Mouse (Mus musculus) cerebellum, postnatal 4 days (tissue): ENCODE measurements around the gene Esp3.
"Not testable (repeated sequence)": the region's sequence is repeated elsewhere in the genome, so short reads cannot be mapped to it uniquely, and the experiment has no call there.

Source experiments
- DNase-seq, 2 experiments: peaks; one replicate each; pipeline ENCODE4 v3.0.0; 2022; ENCODE audit warnings: low spot score in 2 of 2, mixed read lengths in 1 of 2

Gene Esp3

GRCm38 (mm10) chr17:40631775-40632174 lies at the start of gene Esp3:
Gene Esp3 (plus strand): TSS chr17:40632075.
- DNase-seq, result not testable (repeated sequence)

- not testable (repeated sequence) for DNase-seq
Measured at GRCm38 (mm10) chr17:40583906-40584305, 48.0 kb upstream of the Esp3 start.

DNA sequence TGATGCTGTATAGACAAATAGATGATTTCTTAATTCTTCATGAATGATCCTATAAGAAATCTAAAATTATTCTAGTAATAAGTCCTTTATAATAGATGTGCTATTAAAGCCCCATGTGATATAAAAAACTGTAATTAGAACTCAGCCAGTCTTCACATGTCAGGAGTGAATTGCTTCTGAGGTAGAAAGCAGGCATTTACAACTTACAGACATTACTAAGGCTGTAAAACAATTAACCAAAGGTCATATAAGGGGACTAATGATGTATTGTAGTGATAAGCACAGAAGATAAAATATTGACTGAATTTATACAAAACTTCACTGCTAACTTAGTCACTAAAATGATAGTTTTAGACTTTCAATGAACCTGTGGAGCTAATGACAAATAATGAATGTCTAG lies 40.6 kb upstream of the Esp3 start:
- no peak for DNase-seq

DNA sequence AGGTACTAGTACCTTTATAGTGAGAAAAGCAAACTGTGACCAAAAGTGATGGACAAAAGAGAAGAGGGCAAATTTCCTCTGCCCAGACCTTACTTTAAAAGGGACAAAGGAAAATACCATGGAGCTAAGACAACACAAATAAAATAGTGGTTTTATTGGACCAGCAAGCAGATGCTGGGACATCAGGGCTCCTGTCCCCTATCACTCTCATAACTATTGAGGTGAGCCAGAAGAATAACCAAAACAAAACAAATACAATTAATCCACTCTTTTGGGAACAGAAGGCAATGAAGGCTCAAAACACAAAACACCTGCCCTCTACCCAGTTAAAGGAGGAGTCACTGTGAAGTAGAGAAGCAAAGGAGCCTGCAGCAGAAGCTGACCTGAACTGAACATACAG lies 33.6 kb upstream of the Esp3 start, which contains the start of gene Esp4:
Esp4 (plus strand) TSS at position 301 of the 400 bp plus-strand sequence.
- no peak for DNase-seq

- not testable (repeated sequence) for DNase-seq
Measured at GRCm38 (mm10) chr17:40662118-40662679, 30.3 kb downstream of the Esp3 start.

DNA sequence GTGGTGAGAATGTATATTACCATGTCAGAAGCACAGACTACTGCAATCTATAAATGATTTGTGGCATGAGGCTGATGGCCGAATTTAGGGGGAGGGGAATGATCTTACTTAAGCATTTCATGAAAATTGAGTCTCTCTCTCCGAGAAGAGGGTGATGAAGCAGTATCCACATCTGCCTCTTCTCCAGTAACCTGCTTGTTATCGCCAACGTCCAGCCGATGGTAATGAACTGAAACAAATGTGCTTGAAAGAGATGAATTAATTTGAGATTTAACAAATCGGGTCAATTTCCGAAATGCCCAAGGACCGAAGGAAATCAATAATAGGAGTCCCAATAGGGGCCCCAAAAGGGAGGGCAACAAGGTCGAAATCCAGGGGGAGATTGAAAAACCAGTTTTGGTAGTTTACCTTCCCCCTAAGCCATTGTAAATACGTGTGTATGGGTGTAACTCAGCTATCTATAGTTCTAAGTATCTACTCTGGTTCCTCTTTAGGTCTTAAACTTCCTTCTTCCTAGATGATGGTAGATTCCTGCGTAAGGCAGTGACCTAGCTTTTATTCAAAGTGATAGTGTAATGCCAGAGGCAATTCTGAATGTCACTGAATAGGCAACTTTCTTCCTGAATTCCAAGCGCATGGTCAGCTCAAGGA lies 31.4 kb downstream of the Esp3 start:
- not testable (repeated sequence) for DNase-seq
